Mouse (Mus musculus): ENCODE measurements around the gene Pdzd4. TPM values are rescaled to one million over a fixed set of nuclear protein-coding genes. Genes with fewer than 3 reads are reported as not detected.
A peak's percentile ranks its signal among the peaks of the same experiment; 100 is the strongest.

Pdzd4 gene
- total and polyA plus RNA-seq, 3 experiments: 0.32 to 1.1 (median 0.72) TPM

DNA sequence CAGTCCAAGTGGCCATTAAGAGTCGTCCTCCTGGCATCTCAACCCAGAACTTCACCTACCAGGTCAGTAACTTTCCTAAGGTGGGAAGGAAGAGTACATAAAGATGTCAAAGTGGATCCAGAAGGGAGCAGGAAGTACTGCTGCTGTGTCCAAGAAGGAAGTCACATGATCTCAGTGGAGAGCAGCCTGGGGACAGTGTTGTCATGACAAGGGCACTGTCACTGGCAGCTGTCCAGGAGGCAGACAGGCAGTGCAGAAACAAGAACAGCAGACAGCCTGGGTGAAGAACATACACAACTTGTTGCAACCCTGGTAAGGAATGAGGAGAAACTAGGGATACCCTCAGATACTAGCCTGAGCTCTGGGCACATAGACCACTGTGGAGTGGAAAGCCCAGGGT, 59.5 kb downstream of the Pdzd4 start:
- Histone ChIP-seq H3K27me3 (replicated peaks) (no peaks in the 10 kb centered on the region), H3K36me3 (replicated peaks in 1 of 2; ENCODE audit: control insufficient read depth in 1 of 2, insufficient read depth in 1 of 2, low read length in 1 of 2) (no peaks in the 10 kb centered on the region), H3K9me3 (replicated peaks; ENCODE audit: low read length) (no peaks in the 10 kb centered on the region), H3K79me2 (replicated peaks; ENCODE audit: control insufficient read depth, extremely low read depth, insufficient read depth, poor library complexity, severe bottlenecking) (no peaks in the 10 kb centered on the region), H3K4me3 (replicated peaks in 1 of 3; ENCODE audit: low read depth in 2 of 3, low read length in 2 of 3, poor library complexity in 1 of 3) (no peak overlapping the region), H3K27ac (ENCODE audit: insufficient read depth, low read depth) (no peak overlapping the region), H3K4me2 (ENCODE audit: insufficient read depth, low read depth, poor library complexity, severe bottlenecking) (no peak overlapping the region), H3K9ac (ENCODE audit: insufficient read depth, low read depth) (no peak overlapping the region), H3K4me1 (ENCODE audit: control insufficient read depth in 1 of 2, insufficient read depth in 2 of 2) (peaks cover 25 to 37% of the 10 kb centered on the region in 2 experiments)
- in situ Hi-C loops (cut with MboI; ENCODE audit: low pct_ligation_motif_present, low pct_unique_long_range_greater_than_20kb, low sequenced_read_pairs) (no loop called here), dilution Hi-C loops (cut with MboI; ENCODE audit: extremely low pct_ligation_motif_present, extremely low pct_unique_long_range_greater_than_20kb, low sequenced_read_pairs) (no loop called here)
- TF ChIP-seq USF1 (IDR thresholded peaks at IDR 0.05; ENCODE audit: low read depth, low read length) (peak; percentile 29; the same call in 1 of the 2 replicates), JUND (conservative IDR thresholded peaks at IDR 0.05; ENCODE audit: low read depth, low read length) (no peak)
- DNase-seq (ENCODE audit: extremely low read depth): no peak

DNA sequence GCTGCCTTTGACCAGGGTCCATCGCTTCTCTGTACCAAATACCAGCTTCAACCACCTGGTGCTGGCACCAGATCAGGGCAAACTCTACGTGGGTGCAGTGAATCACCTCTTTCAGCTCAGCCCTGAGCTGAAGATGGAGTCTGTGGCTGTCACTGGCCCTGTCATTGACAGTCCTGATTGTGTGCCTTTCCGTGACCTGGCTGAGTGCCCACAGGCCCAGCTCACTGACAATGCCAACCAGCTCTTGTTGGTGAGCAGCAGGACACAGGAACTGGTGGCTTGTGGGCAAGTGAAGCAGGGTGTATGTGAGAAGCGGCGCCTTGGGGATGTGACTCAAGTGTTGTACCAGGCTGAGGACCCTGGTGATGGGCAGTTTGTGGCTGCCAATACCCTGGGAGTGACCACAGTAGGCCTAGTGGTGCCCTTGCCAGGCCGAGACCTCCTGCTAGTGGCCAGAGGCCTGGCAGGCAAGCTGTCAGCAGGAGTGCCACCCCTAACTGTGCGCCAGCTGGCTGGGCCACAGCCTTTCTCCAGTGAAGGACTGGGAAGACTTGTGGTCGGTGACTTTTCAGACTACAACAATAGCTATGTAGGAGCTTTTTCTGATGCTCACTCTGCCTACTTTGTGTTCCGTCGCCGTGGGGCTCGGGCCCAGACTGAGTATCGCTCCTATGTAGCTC, 66.0 kb downstream of the Pdzd4 start:
- Histone ChIP-seq H3K79me2 (replicated peaks; ENCODE audit: control insufficient read depth, extremely low read depth, insufficient read depth, poor library complexity, severe bottlenecking) (no peaks in the 10 kb centered on the region), H3K27me3 (replicated peaks) (no peaks in the 10 kb centered on the region), H3K4me1 (ENCODE audit: control insufficient read depth in 1 of 2, insufficient read depth in 2 of 2) (no peaks in the 10 kb centered on the region), H3K4me3 (replicated peaks in 1 of 3; ENCODE audit: low read depth in 2 of 3, low read length in 2 of 3, poor library complexity in 1 of 3) (no peak overlapping the region), H3K27ac (ENCODE audit: insufficient read depth, low read depth) (no peak overlapping the region), H3K9ac (ENCODE audit: insufficient read depth, low read depth) (no peak overlapping the region), H3K36me3 (replicated peaks in 1 of 2; ENCODE audit: control insufficient read depth in 1 of 2, insufficient read depth in 1 of 2, low read length in 1 of 2) (no peaks in the 10 kb centered on the region), H3K9me3 (replicated peaks; ENCODE audit: low read length) (no peaks in the 10 kb centered on the region), H3K4me2 (ENCODE audit: insufficient read depth, low read depth, poor library complexity, severe bottlenecking) (no peak overlapping the region)
- DNase-seq (ENCODE audit: extremely low read depth): no peak
- in situ Hi-C loops (cut with MboI; ENCODE audit: low pct_ligation_motif_present, low pct_unique_long_range_greater_than_20kb, low sequenced_read_pairs): no loop called here
- TF ChIP-seq ZMIZ1 (IDR thresholded peaks at IDR 0.05; ENCODE audit: low read depth, low read length) (no peak), NRF1 (IDR thresholded peaks at IDR 0.05; ENCODE audit: low read depth, low read length) (no peak), POLR2A (IDR thresholded peaks at IDR 0.05; ENCODE audit: low read depth, low read length) (no peak), UBTF (IDR thresholded peaks at IDR 0.05; ENCODE audit: low read depth, low read length) (no peak), MYC (IDR thresholded peaks at IDR 0.05; ENCODE audit: low read depth, low read length) (no peak), JUND (conservative IDR thresholded peaks at IDR 0.05; ENCODE audit: low read depth, low read length) (no peak), E2F4 (IDR thresholded peaks at IDR 0.05; ENCODE audit: insufficient replicate concordance, low read depth, low read length) (no peak), TBP (conservative IDR thresholded peaks at IDR 0.05; ENCODE audit: low read depth, low read length) (no peak), MEF2A (IDR thresholded peaks at IDR 0.05; ENCODE audit: borderline replicate concordance, low read depth, low read length) (no peak), CTCF (conservative IDR thresholded peaks at IDR 0.05 in 1 of 2, IDR thresholded peaks at IDR 0.05 in 1 of 2; ENCODE audit: low read depth in 2 of 2, low read length in 2 of 2) (no peak), EP300 (IDR thresholded peaks at IDR 0.05; ENCODE audit: low read length) (no peak), MXI1 (IDR thresholded peaks at IDR 0.05; ENCODE audit: low read depth, low read length) (no peak)
- dilution Hi-C loops (cut with MboI; ENCODE audit: extremely low pct_ligation_motif_present, extremely low pct_unique_long_range_greater_than_20kb, low sequenced_read_pairs): no loop called here

All from CH12.LX (cell line).